8 mouse cellular contexts compared by ENCODE assay signal in the genomic region with DNA sequence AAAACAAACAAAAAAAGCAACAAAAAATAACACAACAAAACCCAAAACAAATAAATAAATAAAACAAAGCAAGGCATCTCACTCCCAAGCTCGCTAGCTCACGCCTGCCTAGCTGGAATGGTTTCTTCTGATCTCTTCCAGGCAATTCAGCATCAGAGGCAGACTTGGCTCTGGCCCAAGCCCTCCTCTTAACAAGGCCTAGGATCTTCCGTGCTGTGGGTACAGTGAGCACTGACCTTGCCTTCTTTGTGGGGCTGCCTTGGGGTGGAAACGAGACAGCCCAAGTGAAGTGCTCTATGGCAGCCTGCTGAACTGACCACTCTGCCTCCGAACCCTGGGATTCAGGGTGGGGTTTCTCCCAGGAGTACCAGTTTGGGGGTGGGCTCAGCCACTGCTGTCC. TPM values are rescaled to one million over a fixed set of nuclear protein-coding genes. Genes with fewer than 3 reads are reported as not detected.
A peak's percentile ranks its signal among the peaks of the same experiment; 100 is the strongest.
DNase-seq lines count a peak whose midpoint lies in the region; ATAC-seq and TF ChIP-seq lines count a peak whose summit lies in the region.

No protein-coding gene starts in this region.

- peaks cover 5% of the 10 kb centered on the region; the same call in 1 of the 2 replicates for H3K27me3 ChIP-seq in liver, embryonic 11.5 days (replicated peaks; ENCODE audit: control insufficient read depth, insufficient read depth, low read length)
- H3K27me3 ChIP-seq in forebrain, embryonic 11.5 days (ENCODE audit: control insufficient read depth, insufficient read depth, low read length), result no peaks in the 10 kb centered on the region
- no peaks in the 10 kb centered on the region for H3K27me3 ChIP-seq in heart, embryonic 15.5 days
- no peaks in the 10 kb centered on the region for H3K27me3 ChIP-seq in lung, postnatal 0 days (replicated peaks; ENCODE audit: insufficient read depth, low read length)

- no peak for TF ChIP-seq EP300 in lung, postnatal 0 days (IDR thresholded peaks at IDR 0.05)

- no peaks in the 10 kb centered on the region for H3K9me3 ChIP-seq in liver, embryonic 11.5 days (ENCODE audit: control insufficient read depth, low read length)
- H3K9me3 ChIP-seq in forebrain, embryonic 11.5 days (ENCODE audit: control insufficient read depth, low read length), result no peaks in the 10 kb centered on the region
- H3K9me3 ChIP-seq in heart, embryonic 15.5 days (replicated peaks), result no peaks in the 10 kb centered on the region
- no peaks in the 10 kb centered on the region for H3K9me3 ChIP-seq in lung, postnatal 0 days (ENCODE audit: low read length)

- peak overlapping the region; percentile 51 for H3K27ac ChIP-seq in liver, embryonic 11.5 days (ENCODE audit: low read depth, low read length)
- peak overlapping the region; percentile 95 for H3K27ac ChIP-seq in forebrain, embryonic 11.5 days (ENCODE audit: low read depth, low read length)
- peak overlapping the region; percentile 78 for H3K27ac ChIP-seq in heart, embryonic 15.5 days
- H3K27ac ChIP-seq in lung, postnatal 0 days (ENCODE audit: low read length), result 0 out of 2 replicates have a peak overlapping the region, but pooled peaks have one; percentile 43

- 57% methylated on average over 5 of the region's 5 CpGs for WGBS in liver, embryonic 11.5 days
- WGBS in forebrain, embryonic 11.5 days, result 22% methylated on average over 5 of the region's 5 CpGs
- 17% methylated on average over 5 of the region's 5 CpGs for WGBS in heart, embryonic 15.5 days
- 19% methylated on average over 5 of the region's 5 CpGs for WGBS in lung, postnatal 0 days

- H3K36me3 ChIP-seq in liver, embryonic 11.5 days (ENCODE audit: control insufficient read depth, insufficient read depth, low read length), result no peaks in the 10 kb centered on the region
- H3K36me3 ChIP-seq in forebrain, embryonic 11.5 days (ENCODE audit: control insufficient read depth, insufficient read depth, low read length), result no peaks in the 10 kb centered on the region
- H3K36me3 ChIP-seq in heart, embryonic 15.5 days, result no peaks in the 10 kb centered on the region
- H3K36me3 ChIP-seq in lung, postnatal 0 days (ENCODE audit: insufficient read depth, low read length), result no peaks in the 10 kb centered on the region

- no peak for ATAC-seq in liver, embryonic 11.5 days (replicated peaks; ENCODE audit: low FRiP score)
- peak; percentile 48 for ATAC-seq in forebrain, embryonic 11.5 days (replicated peaks; ENCODE audit: low FRiP score)
- ATAC-seq in heart, embryonic 15.5 days (replicated peaks; ENCODE audit: insufficient number of reproducible peaks, insufficient read depth, low FRiP score, low read depth), result no peak; the same call in 1 of the 2 replicates
- peak; percentile 46 for ATAC-seq in lung, postnatal 0 days
- no peak for ATAC-seq in megakaryocyte progenitor cell, adult 5-6 weeks (replicated peaks; ENCODE audit: poor library complexity)

- H3K4me3 ChIP-seq in liver, embryonic 11.5 days (ENCODE audit: low read depth, low read length), result no peak overlapping the region
- no peak overlapping the region for H3K4me3 ChIP-seq in forebrain, embryonic 11.5 days (ENCODE audit: low read depth, low read length)
- H3K4me3 ChIP-seq in heart, embryonic 15.5 days, result no peak overlapping the region
- H3K4me3 ChIP-seq in lung, postnatal 0 days (ENCODE audit: low read depth, low read length), result no peak overlapping the region

- no peak overlapping the region for H3K9ac ChIP-seq in liver, embryonic 11.5 days (ENCODE audit: low read depth, low read length)
- peak overlapping the region; percentile 57 for H3K9ac ChIP-seq in forebrain, embryonic 11.5 days (ENCODE audit: low read length)
- H3K9ac ChIP-seq in heart, embryonic 15.5 days, result peak overlapping the region; percentile 22; the same call in 1 of the 2 replicates
- H3K9ac ChIP-seq in lung, postnatal 0 days (replicated peaks; ENCODE audit: low read depth), result no peak overlapping the region

- H3K4me2 ChIP-seq in liver, embryonic 11.5 days, result no peak overlapping the region
- H3K4me2 ChIP-seq in forebrain, embryonic 11.5 days (ENCODE audit: low read depth, low read length, severe bottlenecking), result peak overlapping the region; percentile 38
- H3K4me2 ChIP-seq in heart, embryonic 15.5 days, result no peak overlapping the region; the same call in 1 of the 2 replicates
- no peak overlapping the region for H3K4me2 ChIP-seq in lung, postnatal 0 days (replicated peaks; ENCODE audit: low read depth, low read length)

- no peak for DNase-seq in liver, embryonic 11.5 days (ENCODE audit: low spot score)
- no peak for DNase-seq in liver
- peak; percentile 75 for DNase-seq in forebrain, embryonic 11.5 days (ENCODE audit: low spot score)
- peak; percentile 89 for DNase-seq in kidney, postnatal 10 days
- DNase-seq in lung, postnatal 0 days (ENCODE audit: low spot score), result peak; percentile 64
- DNase-seq in right cerebral cortex, postnatal 4 days, result peak; percentile 81

- no peak for TF ChIP-seq CTCF in lung, postnatal 0 days (IDR thresholded peaks at IDR 0.05)

- peaks cover 21% of the 10 kb centered on the region for H3K4me1 ChIP-seq in liver, embryonic 11.5 days (replicated peaks; ENCODE audit: control insufficient read depth, insufficient read depth, low read length)
- H3K4me1 ChIP-seq in forebrain, embryonic 11.5 days (replicated peaks; ENCODE audit: control insufficient read depth, insufficient read depth, low read length), result peaks cover 21% of the 10 kb centered on the region
- H3K4me1 ChIP-seq in heart, embryonic 15.5 days (replicated peaks), result peaks cover 38% of the 10 kb centered on the region
- H3K4me1 ChIP-seq in lung, postnatal 0 days (ENCODE audit: insufficient read depth, low read depth, low read length), result 0 out of 2 replicates have a peak, but pooled peaks cover 3% of the 10 kb centered on the region

RNA-seq across cellular contexts. Expression of a gene that starts 52.0 kb away (rescaled TPM):
- 0.38 TPM in 1 of 2 replicates, not detected in the other for polyA plus RNA-seq in liver, embryonic 11.5 days (2014; fragmentation: Nextera tagmentation; extraction: Ambion mirVana)
- 0.57 and 0.71 TPM in 2 replicates for polyA plus RNA-seq in forebrain, embryonic 11.5 days (2014; fragmentation: Nextera tagmentation; extraction: Ambion mirVana)
- 1.1 and 1.5 TPM in 2 replicates for polyA plus RNA-seq in heart, embryonic 15.5 days (2015; fragmentation: Nextera tagmentation; extraction: Ambion mirVana)
- polyA plus RNA-seq in lung, postnatal 0 days (2015; fragmentation: Nextera tagmentation; extraction: Ambion mirVana), result 1.9 and 2.3 TPM in 2 replicates
- total RNA-seq in megakaryocyte progenitor cell, adult 5-6 weeks (2015), result 1.3 TPM in 1 of 2 replicates, not detected in the other
- total RNA-seq in megakaryocyte progenitor cell, adult 5-6 weeks (2017), result not detected in 2 replicates

Comparison
In these comparisons a context has a peak if more than half of its experiments do, and no peak if none do; other contexts are left out.
1. ATAC-seq: peak in forebrain, embryonic 11.5 days (single experiment) and lung, postnatal 0 days (single experiment); none in liver, embryonic 11.5 days (single experiment), heart, embryonic 15.5 days (single experiment) and megakaryocyte progenitor cell, adult 5-6 weeks (single experiment).
2. DNase-seq: peak in forebrain, embryonic 11.5 days (single experiment), kidney, postnatal 10 days (single experiment), lung, postnatal 0 days (single experiment) and right cerebral cortex, postnatal 4 days (single experiment); none in liver, embryonic 11.5 days (single experiment) and liver (single experiment).
3. H3K27ac ChIP-seq: peak in every context shown above with its lines; median percentile 95 in forebrain, embryonic 11.5 days; 78 in heart, embryonic 15.5 days; 51 in liver, embryonic 11.5 days; 43 in lung, postnatal 0 days.
4. H3K9ac ChIP-seq: peak in forebrain, embryonic 11.5 days (single experiment) and heart, embryonic 15.5 days (single experiment); none in liver, embryonic 11.5 days (single experiment) and lung, postnatal 0 days (single experiment).